Mouse (Mus musculus) forebrain, embryonic 10.5 days (tissue): ENCODE data around the gene Anapc15-ps. TPM values are rescaled to one million over a fixed set of nuclear protein-coding genes. Genes with fewer than 3 reads are reported as not detected.

Source experiments
- DNase-seq: peaks from one replicate; pipeline ENCODE4 v3.0.0-alpha.2; 2017; ENCODE audit warnings: low spot score; ENCODE audit errors: extremely low spot score
- H3K27ac ChIP-seq: fragments of 300-500 bp; sonication (generic); 2 replicates; pipeline ENCODE4 v1.5.1; 2016; ENCODE audit warnings: mild to moderate bottlenecking
- H3K27me3 ChIP-seq: fragments of 300-500 bp; sonication (generic); 2 replicates; pipeline ENCODE4 v1.6.1; 2016; ENCODE audit warnings: mild to moderate bottlenecking; ENCODE audit not compliant: poor library complexity, severe bottlenecking
- H3K36me3 ChIP-seq: fragments of 300-500 bp; sonication (generic); replicated peaks from 2 replicates; pipeline ENCODE4 v1.6.1; 2016; ENCODE audit warnings: mild to moderate bottlenecking, moderate library complexity
- H3K4me1 ChIP-seq: fragments of 300-500 bp; sonication (generic); 2 replicates; pipeline ENCODE4 v1.6.1; 2016
- H3K4me3 ChIP-seq: fragments of 300-500 bp; sonication (generic); 2 replicates; pipeline ENCODE4 v1.5.1; 2016; ENCODE audit warnings: mild to moderate bottlenecking, moderate library complexity
- H3K9me3 ChIP-seq: fragments of 300-500 bp; sonication (generic); 2 replicates; pipeline ENCODE4 v1.6.1; 2016; ENCODE audit warnings: mild to moderate bottlenecking, moderate library complexity
- WGBS: fragments of 180-500 bp; shearing (Covaris S2); methylation state at CpG from one replicate; pipeline ENCODE4 v1.1.7; 2016; 5-methylcytosine and 5-hydroxymethylcytosine counted together
- polyA plus RNA-seq: library from polyadenylated mRNA; unstranded; fragments of >200 nt; fragmentation: Nextera tagmentation; extraction: Ambion mirVana; gene quantifications from 2 replicates; pipeline ENCODE4 v1.2.1, GENCODE M21; 2016

The Anapc15-ps gene
- polyA plus RNA-seq, 1 experiment from 2014 or later, result not detected

- no peaks in the 10 kb centered on the region for H3K9me3 ChIP-seq
- H3K27ac ChIP-seq, result peak overlapping the region; percentile 22; the same call in 1 of the 2 replicates
- DNase-seq, result no peak
- H3K36me3 ChIP-seq, result no peaks in the 10 kb centered on the region
- H3K4me1 ChIP-seq, result peaks cover 25% of the 10 kb centered on the region
- H3K27me3 ChIP-seq, result 0 out of 2 replicates have a peak, but pooled peaks cover 4% of the 10 kb centered on the region
- H3K4me3 ChIP-seq, result no peak overlapping the region
- WGBS, result 72% methylated on average over 22 of the region's 22 CpGs
Measured at GRCm38 (mm10) chr10:95677356-95678109, 4.3 kb upstream of the Anapc15-ps start.

- H3K27ac ChIP-seq, result no peak overlapping the region
- 85% methylated on average over 5 of the region's 5 CpGs for WGBS
- H3K9me3 ChIP-seq, result no peaks in the 10 kb centered on the region
- no peaks in the 10 kb centered on the region for H3K36me3 ChIP-seq
- no peak overlapping the region for H3K4me3 ChIP-seq
- H3K27me3 ChIP-seq, result 0 out of 2 replicates have a peak, but pooled peaks cover 4% of the 10 kb centered on the region
- DNase-seq, result no peak
- peaks cover 25% of the 10 kb centered on the region for H3K4me1 ChIP-seq
Measured at GRCm38 (mm10) chr10:95676991-95677355, 3.7 kb upstream of the Anapc15-ps start.

- Histone ChIP-seq H3K36me3 (no peaks in the 10 kb centered on the region), H3K4me1 (peaks cover 25% of the 10 kb centered on the region), H3K4me3 (no peak overlapping the region), H3K27me3 (0 out of 2 replicates have a peak, but pooled peaks cover 4% of the 10 kb centered on the region), H3K9me3 (no peaks in the 10 kb centered on the region), H3K27ac (no peak overlapping the region)
- DNase-seq, result no peak
- WGBS, result 98% methylated on average over 2 of the region's 2 CpGs
Measured at GRCm38 (mm10) chr10:95676387-95676786, 3.1 kb upstream of the Anapc15-ps start.

- no peaks in the 10 kb centered on the region for H3K27me3 ChIP-seq
- 91% methylated on average over 21 of the region's 21 CpGs for WGBS
- H3K4me3 ChIP-seq, result no peak overlapping the region
Measured at GRCm38 (mm10) chr10:95670781-95671780, 2.2 kb downstream of the Anapc15-ps start.

GRCm38 (mm10) chr10:95669872-95670271 lies 3.4 kb downstream of the Anapc15-ps start:
- H3K9me3 ChIP-seq, result no peaks in the 10 kb centered on the region
- no peaks in the 10 kb centered on the region for H3K27me3 ChIP-seq
- H3K36me3 ChIP-seq, result no peaks in the 10 kb centered on the region
- H3K4me1 ChIP-seq, result peaks cover 5% of the 10 kb centered on the region; the same call in 1 of the 2 replicates
- 92% methylated on average over 4 of the region's 4 CpGs for WGBS
- no peak overlapping the region for H3K4me3 ChIP-seq
- DNase-seq, result no peak
- H3K27ac ChIP-seq, result no peak overlapping the region

More at GRCm38 (mm10) chr10:95670781-95671780, 2.2 kb downstream of the Anapc15-ps start:
- Histone ChIP-seq H3K4me1 (no peaks in the 10 kb centered on the region), H3K9me3 (no peaks in the 10 kb centered on the region), H3K36me3 (no peaks in the 10 kb centered on the region), H3K27ac (no peak overlapping the region)
- no peak for DNase-seq

- DNase-seq, result no peak
- 92% methylated on average over 3 of the region's 3 CpGs for WGBS
- H3K27me3 ChIP-seq, result no peaks in the 10 kb centered on the region
- no peak overlapping the region for H3K27ac ChIP-seq
- no peak overlapping the region for H3K4me3 ChIP-seq
- H3K36me3 ChIP-seq, result no peaks in the 10 kb centered on the region
- H3K9me3 ChIP-seq, result no peaks in the 10 kb centered on the region
- peaks cover 5% of the 10 kb centered on the region; the same call in 1 of the 2 replicates for H3K4me1 ChIP-seq
Measured at GRCm38 (mm10) chr10:95669034-95669433, 4.2 kb downstream of the Anapc15-ps start.

- no peaks in the 10 kb centered on the region for H3K9me3 ChIP-seq
- WGBS, result 83% methylated on average over 3 of the region's 3 CpGs
- no peaks in the 10 kb centered on the region for H3K36me3 ChIP-seq
- no peaks in the 10 kb centered on the region for H3K27me3 ChIP-seq
- H3K27ac ChIP-seq, result no peak overlapping the region
- no peak for DNase-seq
- H3K4me3 ChIP-seq, result no peak overlapping the region
- H3K4me1 ChIP-seq, result peaks cover 5% of the 10 kb centered on the region; the same call in 1 of the 2 replicates
Measured at GRCm38 (mm10) chr10:95667371-95668030, 5.8 kb downstream of the Anapc15-ps start.

GRCm38 (mm10) chr10:95666791-95667190 lies 6.5 kb downstream of the Anapc15-ps start:
- Histone ChIP-seq H3K36me3 (no peaks in the 10 kb centered on the region), H3K27ac (no peak overlapping the region), H3K27me3 (no peaks in the 10 kb centered on the region), H3K9me3 (no peaks in the 10 kb centered on the region), H3K4me1 (peaks cover 5% of the 10 kb centered on the region; the same call in 1 of the 2 replicates), H3K4me3 (no peak overlapping the region)
- 64% methylated on average over 2 of the region's 2 CpGs for WGBS
- no peak for DNase-seq

GRCm38 (mm10) chr10:95665426-95665990 lies 7.7 kb downstream of the Anapc15-ps start:
- Histone ChIP-seq H3K36me3 (no peaks in the 10 kb centered on the region), H3K9me3 (no peaks in the 10 kb centered on the region), H3K27me3 (no peaks in the 10 kb centered on the region), H3K4me3 (no peak overlapping the region), H3K27ac (no peak overlapping the region), H3K4me1 (peaks cover 10% of the 10 kb centered on the region)
- 47% methylated on average over 11 of the region's 11 CpGs for WGBS
- no peak for DNase-seq

GRCm38 (mm10) chr10:95664613-95665012 lies 8.6 kb downstream of the Anapc15-ps start:
- no peak for DNase-seq
- Histone ChIP-seq H3K9me3 (no peaks in the 10 kb centered on the region), H3K27ac (no peak overlapping the region), H3K27me3 (no peaks in the 10 kb centered on the region), H3K36me3 (no peaks in the 10 kb centered on the region), H3K4me1 (peaks cover 19% of the 10 kb centered on the region), H3K4me3 (no peak overlapping the region)
- WGBS, result 94% methylated on average over 3 of the region's 3 CpGs

- H3K9me3 ChIP-seq, result no peaks in the 10 kb centered on the region
- H3K27ac ChIP-seq, result no peak overlapping the region
- DNase-seq, result no peak
- H3K36me3 ChIP-seq, result no peaks in the 10 kb centered on the region
- H3K27me3 ChIP-seq, result no peaks in the 10 kb centered on the region
- peaks cover 29% of the 10 kb centered on the region for H3K4me1 ChIP-seq
- H3K4me3 ChIP-seq, result no peak overlapping the region
- 76% methylated on average over 6 of the region's 6 CpGs for WGBS
Measured at GRCm38 (mm10) chr10:95660356-95660755, 12.9 kb downstream of the Anapc15-ps start.
